Comparison of ENCODE assay signal across 1 mouse cellular context in genomic region chr17:29541419-29541818, GRCm38 (mm10).
TF ChIP-seq lines count a peak whose summit lies in the region.

No protein-coding gene starts in this region.

TF ChIP-seq in MEL, 35 proteins besides CTCF, POLR2A, EP300 and RAD21 (continued from another document):
- TF ChIP-seq CHD2 (IDR thresholded peaks at IDR 0.05; ENCODE audit: low read length) = no peak
- TF ChIP-seq KAT2A (conservative IDR thresholded peaks at IDR 0.05; ENCODE audit: low read depth, low read length) = no peak
- TF ChIP-seq POLR2AphosphoS2 (IDR thresholded peaks at IDR 0.05; ENCODE audit: low read length) = no peak
- TF ChIP-seq MAX (IDR thresholded peaks at IDR 0.05; ENCODE audit: low read length) = no peak
- no peak for TF ChIP-seq ZNF384 (IDR thresholded peaks at IDR 0.05; ENCODE audit: low read depth, low read length)
- TF ChIP-seq ZC3H11A (IDR thresholded peaks at IDR 0.05; ENCODE audit: low read depth, low read length) = peak; percentile 21; the same call in 1 of the 2 replicates
- TF ChIP-seq GABPA (IDR thresholded peaks at IDR 0.05; ENCODE audit: low read depth, low read length) = no peak
- 0 out of 2 replicates have a peak, but pooled peaks have one; percentile 27 for TF ChIP-seq TCF12 (IDR thresholded peaks at IDR 0.05; ENCODE audit: low read depth, low read length)
- TF ChIP-seq MXI1 (IDR thresholded peaks at IDR 0.05; ENCODE audit: low read depth, low read length) = peak; percentile 39; the same call in 1 of the 2 replicates
- TF ChIP-seq SMC3 (IDR thresholded peaks at IDR 0.05; ENCODE audit: low read depth, low read length) = no peak
- TF ChIP-seq BHLHE40 (IDR thresholded peaks at IDR 0.05; ENCODE audit: borderline replicate concordance, low read depth, low read length) = peak; percentile 96
- no peak for TF ChIP-seq USF2 (IDR thresholded peaks at IDR 0.05; ENCODE audit: borderline replicate concordance in 1 of 2, insufficient read depth in 1 of 2, low read depth in 1 of 2, low read length in 2 of 2)
- no peak for TF ChIP-seq ZMIZ1 (IDR thresholded peaks at IDR 0.05; ENCODE audit: low read depth, low read length)
- TF ChIP-seq MYB (IDR thresholded peaks at IDR 0.05; ENCODE audit: low read depth, low read length) = peak; percentile 55; the same call in 1 of the 2 replicates
- TF ChIP-seq ETS1 (IDR thresholded peaks at IDR 0.05; ENCODE audit: low read depth, low read length) = peak; percentile 100
- TF ChIP-seq CHD1 (IDR thresholded peaks at IDR 0.05; ENCODE audit: low read depth, low read length) = no peak
- no peak for TF ChIP-seq NRF1 (IDR thresholded peaks at IDR 0.05; ENCODE audit: insufficient read depth, low read depth, low read length, poor library complexity, severe bottlenecking)
- TF ChIP-seq MEF2A (IDR thresholded peaks at IDR 0.05; ENCODE audit: extremely low read depth, insufficient replicate concordance, low read depth, low read length, poor library complexity, severe bottlenecking) = no peak
- TF ChIP-seq TAL1 (IDR thresholded peaks at IDR 0.05; ENCODE audit: low read length) = peak; percentile 30
TF ChIP-seq in MEL: peak in this region for 9.
